Mouse (Mus musculus) retina, embryonic 14.5 days (tissue): ENCODE measurements at regions not wholly inside any gene's neighbourhood (a gene's known extent, or its start where the extent isn't known, plus 50 kb on each side); places are given as distances from the start of the nearest gene placed in this dataset.

Experiments used
- DNase-seq: peaks from one replicate; pipeline ENCODE4 v3.0.0-alpha.2; 2015; ENCODE audit warnings: low spot score

- DNase-seq, result no peak
Measured at GRCm38 (mm10) chr10:122386748-122387147, 61.6 kb upstream of the Avpr1a start.

GRCm38 (mm10) chr10:122379661-122380344 lies 68.5 kb upstream of the Avpr1a start:
- no peak for DNase-seq

- DNase-seq, result no peak
Measured at GRCm38 (mm10) chr10:122343291-122343690, 105.0 kb upstream of the Avpr1a start.

- no peak for DNase-seq
Measured at GRCm38 (mm10) chr10:122342356-122342755, 105.9 kb upstream of the Avpr1a start.

DNA sequence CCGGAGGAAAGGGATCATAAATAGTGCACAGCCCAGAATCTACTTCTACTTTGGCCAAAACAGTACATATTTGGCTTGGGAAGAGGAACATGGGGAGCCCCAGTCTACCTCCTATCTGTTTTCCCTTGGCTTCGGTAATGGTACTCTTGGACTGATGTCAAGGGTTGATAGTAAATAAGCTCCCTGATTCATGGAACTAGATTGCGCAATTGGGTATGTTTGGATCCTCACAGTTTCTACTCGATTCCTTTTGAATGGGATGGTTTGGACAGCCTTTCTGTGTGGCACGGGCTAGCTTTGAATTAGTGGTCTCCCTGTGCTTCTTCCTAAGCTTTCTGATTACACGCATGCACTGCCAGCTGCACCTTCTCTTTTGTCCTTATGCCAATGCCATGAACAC lies 121.4 kb upstream of the Avpr1a start:
- no peak for DNase-seq

GRCm38 (mm10) chr10:122318886-122319285 lies 129.4 kb upstream of the Avpr1a start:
- DNase-seq, result peak; percentile 74

- no peak for DNase-seq
Measured at GRCm38 (mm10) chr10:122310646-122311193, 137.6 kb upstream of the Avpr1a start.

DNA sequence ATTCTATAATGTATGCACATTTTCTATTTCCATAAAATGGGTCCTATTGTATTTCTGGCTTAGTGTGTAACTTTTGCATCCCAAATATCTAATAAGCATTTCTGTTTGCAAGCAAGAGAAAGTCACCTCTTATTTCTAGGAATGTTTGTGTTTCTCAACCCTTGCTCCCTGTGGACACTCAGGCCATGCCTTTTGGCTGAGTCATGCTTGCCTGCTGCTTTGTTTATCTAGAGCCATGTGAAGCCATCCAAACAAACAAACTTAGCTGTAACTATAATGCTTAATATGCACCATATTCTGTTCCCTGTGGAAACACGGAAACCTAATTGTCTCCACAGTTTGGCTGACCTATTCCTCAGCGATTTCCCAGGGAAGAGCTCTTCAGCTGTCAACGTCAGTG lies 139.6 kb upstream of the Avpr1a start:
- DNase-seq, result no peak

GRCm38 (mm10) chr10:122302259-122302658 lies 146.0 kb upstream of the Avpr1a start:
- DNase-seq, result no peak

DNA sequence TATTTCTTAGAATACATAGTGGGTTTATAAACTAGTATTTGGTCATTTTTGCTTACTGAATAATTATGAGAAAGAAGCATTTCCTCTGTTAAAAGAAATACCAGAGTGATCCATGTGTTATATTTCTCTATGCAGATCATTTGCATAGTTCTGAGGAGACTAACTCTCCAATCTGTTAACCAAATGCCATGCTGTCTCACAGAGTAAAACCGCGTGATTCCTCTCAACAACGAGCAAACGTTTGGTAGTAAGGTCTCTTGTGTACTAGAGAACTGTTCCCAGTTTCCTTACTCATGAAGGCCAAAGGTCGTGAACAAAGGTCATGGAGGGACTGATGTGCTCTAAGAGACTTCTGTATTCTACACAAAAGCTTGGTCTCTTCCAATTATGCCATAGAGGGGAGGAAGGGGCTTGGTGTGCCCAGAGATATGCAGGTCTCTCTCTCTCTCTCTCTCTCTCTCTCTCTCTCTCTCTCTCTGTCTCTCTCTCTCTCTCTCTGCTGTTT lies 152.3 kb upstream of the Avpr1a start:
- DNase-seq, result no peak

GRCm38 (mm10) chr10:122291611-122292010 lies 156.7 kb upstream of the Avpr1a start:
- no peak for DNase-seq

- no peak for DNase-seq
Measured at GRCm38 (mm10) chr10:122291091-122291490, 157.2 kb upstream of the Avpr1a start.

DNA sequence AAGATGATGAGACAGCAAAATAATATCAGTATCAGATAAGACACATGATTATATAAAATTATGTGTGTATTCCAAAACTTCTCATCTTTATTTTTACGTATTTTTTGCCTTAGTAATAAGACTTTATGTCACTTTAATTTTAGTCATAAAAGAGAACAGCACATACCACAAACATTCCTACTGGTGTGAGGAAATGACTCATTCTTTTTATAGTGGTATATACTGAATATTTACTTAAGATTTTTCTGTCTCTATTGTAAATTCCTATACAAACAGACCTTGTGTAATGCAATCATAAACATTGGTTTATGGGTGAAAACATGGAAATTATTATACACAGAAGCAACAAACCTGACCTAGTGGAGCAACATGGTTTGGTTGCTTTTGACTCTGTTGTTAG lies 173.4 kb upstream of the Avpr1a start:
- DNase-seq, result no peak

DNA sequence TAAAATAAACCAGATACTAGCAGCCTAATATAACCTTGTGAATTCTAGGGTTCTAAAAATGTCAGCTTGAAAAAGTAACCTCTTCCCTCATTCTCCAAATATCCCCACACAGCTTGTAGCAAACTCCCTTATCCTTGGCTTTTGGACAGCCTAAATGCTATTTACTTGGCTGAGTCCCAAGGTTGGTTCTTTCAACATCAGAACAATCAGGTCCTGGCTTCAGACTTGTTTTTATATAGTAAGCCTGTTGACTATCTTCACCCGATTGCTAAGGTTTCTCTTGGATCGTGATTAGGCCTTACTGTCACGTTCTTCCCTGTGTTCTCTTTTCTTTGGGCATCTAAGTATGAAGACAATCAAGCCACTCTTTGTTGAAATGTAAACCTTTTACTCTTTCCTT lies 174.1 kb upstream of the Avpr1a start:
- DNase-seq, result no peak

DNA sequence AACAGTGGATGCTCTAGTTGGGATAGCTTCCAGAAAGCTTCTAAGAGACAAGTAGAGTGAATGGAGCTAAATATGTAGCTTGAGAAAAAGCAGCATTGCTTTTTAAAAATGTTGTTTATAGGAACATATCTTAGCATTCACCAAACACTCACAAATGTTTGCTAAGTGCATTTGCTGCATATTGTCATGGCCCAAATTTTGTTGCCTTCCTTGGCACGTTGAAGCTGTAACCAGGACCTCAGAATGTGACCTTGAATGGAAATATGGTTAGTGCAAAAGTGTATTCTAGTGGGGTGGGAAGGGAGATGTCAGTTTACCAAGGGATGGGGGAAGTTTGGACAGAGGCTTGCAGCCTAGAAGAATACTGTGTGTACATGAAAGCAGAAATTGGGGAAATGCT lies 166.9 kb upstream of the Rxylt1 start:
- DNase-seq, result no peak

DNA sequence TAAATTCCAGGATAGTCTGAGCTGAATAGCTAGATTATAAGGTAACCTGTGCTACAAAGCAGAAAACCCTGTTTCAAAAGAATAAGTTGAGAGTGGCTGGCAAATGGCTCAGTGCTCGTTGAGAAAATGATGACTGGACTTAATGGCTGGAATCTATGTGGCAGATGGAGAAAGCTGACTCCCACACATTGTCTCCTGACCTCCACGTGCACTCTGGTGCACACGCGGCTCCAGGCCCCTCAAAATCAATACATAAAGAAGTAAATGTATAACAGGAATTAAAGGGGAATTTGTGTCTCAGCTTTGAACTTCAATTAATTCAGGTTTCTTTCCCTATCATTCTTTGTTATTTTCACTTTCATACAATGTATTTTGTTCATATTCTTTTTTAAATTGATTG lies 162.2 kb upstream of the Rxylt1 start:
- DNase-seq, result peak; percentile 9

DNA sequence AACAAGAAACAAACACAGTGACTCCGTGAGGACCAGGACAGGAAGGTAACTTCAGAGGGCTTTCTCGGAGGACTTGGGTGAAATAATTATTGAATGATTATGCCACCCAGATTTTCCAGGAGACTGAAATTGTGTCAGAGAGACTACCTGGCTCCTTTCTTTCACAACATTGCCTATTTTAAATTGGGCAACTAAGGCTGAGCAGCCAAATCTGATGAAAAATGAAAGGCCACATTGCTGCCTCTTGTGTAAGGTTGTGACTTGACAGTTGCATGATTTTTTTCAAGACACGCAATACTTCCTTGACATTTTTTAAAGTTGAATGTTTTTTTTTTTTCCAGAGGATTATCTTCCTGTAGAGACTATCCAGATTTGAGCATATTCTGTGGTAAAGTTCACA lies 161.5 kb upstream of the Rxylt1 start:
- no peak for DNase-seq

DNA sequence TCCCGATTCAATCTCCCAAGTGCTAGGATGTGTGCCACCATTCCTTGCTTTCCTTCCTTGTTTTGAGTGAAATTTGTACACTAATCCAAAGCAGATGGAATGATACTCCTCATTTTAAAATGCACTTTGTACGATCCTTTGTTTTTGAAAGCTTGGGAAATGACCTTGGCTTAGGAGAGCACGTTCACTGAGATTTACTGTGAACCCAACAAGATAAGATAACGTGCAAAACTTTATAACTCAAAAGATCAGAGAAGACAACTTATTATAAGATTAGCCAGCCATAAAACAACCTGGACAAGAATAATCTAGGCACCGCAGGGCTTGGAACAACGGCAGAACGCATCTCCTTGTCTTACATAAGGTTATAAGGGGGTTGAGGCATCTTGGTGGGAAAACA lies 134.6 kb upstream of the Rxylt1 start:
- no peak for DNase-seq

DNA sequence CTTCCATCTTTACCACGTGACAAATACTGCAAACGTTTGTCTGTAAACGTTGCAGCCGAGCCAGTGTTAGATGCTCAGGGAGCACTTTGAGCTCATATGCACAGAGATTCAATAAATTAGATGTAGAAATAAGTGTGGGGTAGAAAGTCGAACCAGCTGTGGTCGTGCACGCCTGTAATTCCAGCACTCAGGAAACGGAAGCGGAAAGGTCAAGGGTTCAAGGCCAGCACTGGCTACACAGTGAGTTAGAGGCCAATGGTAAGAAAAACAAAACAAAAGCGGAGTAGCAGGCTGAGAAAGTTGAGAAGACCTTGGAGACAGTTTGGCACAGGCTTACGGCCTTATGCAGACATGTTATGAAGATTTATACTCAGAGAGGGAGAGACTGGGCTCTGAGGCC lies 133.6 kb upstream of the Rxylt1 start:
- DNase-seq, result no peak

DNA sequence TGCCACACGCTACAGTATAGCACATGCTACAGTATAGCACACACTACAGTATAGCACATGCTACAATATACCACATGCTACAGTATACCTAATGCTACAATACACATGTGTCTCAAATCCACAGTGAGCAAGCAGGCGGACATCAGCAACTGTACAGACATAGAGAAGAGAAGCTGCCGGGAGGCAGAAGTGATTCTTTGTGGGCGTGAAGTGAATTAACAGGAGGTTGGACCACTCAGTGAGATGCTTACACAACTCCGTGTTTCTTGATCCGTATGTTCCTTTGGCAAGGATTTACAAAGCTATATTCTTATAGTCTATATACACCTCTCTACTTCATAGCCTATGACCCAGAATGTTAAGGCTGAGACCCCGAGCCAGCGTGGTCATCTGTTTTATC lies 128.5 kb upstream of the Rxylt1 start:
- no peak for DNase-seq

GRCm38 (mm10) chr10:122223076-122223475 lies 125.9 kb upstream of the Rxylt1 start:
- DNase-seq, result no peak

DNA sequence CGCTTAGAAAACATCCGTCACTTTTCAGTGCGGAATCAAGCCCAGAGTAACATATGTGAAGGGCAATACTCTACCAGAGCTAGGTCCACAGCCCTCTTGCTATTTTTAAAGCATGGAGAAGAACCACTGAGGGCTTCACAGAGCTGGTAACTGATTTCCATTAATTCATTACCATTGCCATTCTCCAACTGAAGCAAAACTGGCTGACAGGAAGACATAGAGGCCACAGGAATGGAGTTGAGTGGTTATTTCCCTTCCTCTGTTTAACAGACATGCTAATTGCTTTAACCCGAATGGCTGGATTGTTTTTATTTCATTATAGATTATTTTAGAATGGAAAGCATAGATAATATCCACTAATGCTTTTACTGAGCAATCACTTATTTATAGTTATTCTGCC lies 120.4 kb upstream of the Rxylt1 start:
- DNase-seq, result no peak

- DNase-seq, result no peak
Measured at GRCm38 (mm10) chr10:122199791-122200190, 102.6 kb upstream of the Rxylt1 start.

DNA sequence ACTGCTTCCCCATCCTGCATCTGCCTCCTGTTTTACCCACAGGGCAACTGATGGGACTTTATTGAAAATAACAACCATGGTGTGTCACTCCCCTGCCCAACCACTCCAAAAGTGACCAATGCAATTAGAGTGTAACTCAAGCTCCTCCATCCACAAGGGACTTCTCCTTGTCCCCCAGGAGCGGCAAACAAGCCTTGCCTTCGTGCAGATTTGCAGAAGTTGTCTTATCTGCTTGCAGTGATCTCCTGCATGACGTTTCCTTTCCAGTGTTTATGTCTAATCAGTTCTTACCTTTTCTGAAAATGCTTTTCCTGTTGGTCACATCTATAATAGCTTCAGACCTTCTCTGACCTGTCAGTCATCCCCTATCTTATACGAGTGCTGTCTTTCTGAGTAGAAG lies 100.5 kb upstream of the Rxylt1 start:
- DNase-seq, result no peak
